Mouse (Mus musculus) urinary bladder, postnatal 14 days (tissue): Measurements from ENCODE around the gene Espnl.

Source experiments
- DNase-seq: peaks from one replicate; pipeline ENCODE4 v3.0.0; 2021; ENCODE audit warnings: low spot score

The Espnl gene

GRCm38 (mm10) chr1:91321760-91322438, at the start of gene Espnl:
Gene Espnl, plus strand, starts transcription at chr1:91322075.
- DNase-seq: no peak

DNA sequence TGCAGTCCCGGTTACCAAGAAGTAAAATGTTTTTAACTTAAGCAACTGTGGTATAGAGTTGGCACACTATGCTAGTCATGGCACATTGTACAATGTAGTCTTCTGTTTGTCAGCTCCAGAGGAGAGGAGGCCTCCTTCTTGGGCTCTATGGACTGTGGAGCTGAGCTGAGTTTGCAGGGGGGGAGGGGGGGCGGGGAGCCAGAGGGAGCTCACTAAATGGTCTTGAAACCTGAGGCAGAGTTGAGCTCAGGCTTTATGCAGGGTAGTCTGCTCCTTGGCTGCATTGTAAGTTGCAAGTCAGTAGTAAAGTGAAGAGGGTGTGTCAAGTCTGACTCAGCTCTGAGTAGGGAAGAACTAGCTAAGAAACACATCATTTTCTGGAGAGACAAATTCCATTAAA, 49.6 kb upstream of the Espnl start:
- DNase-seq: no peak

DNA sequence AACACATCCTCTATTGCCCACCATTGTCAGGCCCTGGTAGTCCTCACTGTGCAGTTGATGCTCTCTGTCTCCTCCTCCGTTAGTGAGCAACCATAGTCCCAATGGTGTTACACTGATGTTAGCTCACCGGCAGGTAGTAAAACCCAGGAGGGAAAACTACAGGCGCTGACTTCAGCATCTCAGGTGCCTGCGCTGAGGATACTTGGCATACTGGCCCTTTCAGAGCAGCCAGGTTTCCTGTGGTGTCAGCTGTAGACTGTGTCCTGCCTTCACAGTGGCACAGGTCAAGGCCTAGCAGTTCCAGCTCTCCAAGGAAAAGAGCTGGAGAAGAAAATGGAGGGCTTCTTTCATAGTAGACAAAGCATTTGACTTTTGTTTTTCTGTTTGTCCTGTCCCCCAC, 45.3 kb upstream of the Espnl start:
- DNase-seq: no peak

- no peak for DNase-seq
These were observed 44.4 kb upstream of the Espnl start for GRCm38 (mm10) chr1:91277480-91277879.

DNA sequence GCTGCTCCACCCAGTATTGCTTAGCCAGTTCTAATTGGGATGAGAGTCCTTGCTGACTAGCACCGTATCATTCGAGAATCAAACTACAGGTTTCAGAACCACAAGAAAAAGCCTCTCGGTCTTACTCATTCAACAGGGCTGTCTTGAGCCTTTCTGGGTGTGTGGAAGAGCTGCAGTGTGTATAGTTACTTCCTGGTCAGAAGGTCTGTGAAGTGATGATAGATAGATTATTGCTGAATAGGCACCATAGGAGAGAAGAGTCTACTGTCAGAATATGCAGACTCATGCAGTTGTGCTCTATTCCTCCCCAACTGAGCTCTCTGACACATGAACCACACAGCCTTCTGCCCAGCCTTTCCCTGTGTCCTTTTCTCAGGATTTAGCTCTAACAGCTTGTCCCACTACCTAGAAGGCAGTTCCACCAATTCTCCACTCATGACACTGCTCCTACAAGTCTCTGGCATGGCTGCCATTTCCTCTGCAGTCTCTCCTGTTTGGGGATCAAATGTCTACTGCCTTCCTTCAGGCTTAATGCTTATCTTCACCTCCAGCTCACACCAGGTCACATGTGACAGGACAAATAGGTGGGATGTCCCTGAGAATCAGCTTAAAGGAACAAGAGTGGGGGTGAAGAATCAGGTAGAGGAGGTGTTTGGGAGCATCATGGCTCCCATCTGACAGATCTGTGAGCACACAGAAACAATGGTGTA, 43.3 kb upstream of the Espnl start:
- no peak for DNase-seq

DNA sequence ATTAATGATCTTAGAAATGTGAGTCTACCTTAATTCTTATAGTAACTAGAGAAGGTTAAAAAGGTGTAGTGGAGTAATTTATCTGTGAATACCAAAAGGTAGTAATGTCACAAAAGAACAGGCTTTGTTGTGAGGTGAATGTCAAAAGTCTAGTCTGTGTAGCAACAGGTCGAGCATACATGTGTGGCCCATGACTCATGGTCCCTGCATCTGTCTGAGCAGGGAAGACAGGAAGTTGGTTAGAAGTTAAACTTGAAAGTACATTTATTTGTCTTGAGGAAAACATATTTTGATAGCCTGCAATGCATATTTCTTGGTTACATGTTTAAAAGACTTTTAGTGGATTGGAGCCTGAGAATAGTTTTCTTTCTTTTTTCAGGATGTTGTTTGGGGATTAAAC, 42.7 kb upstream of the Espnl start:
- peak; percentile 22 for DNase-seq

- no peak for DNase-seq
These were observed 39.3 kb upstream of the Espnl start for GRCm38 (mm10) chr1:91282582-91282981.

- no peak for DNase-seq
These were observed 32.5 kb upstream of the Espnl start for GRCm38 (mm10) chr1:91289375-91289774.

DNA sequence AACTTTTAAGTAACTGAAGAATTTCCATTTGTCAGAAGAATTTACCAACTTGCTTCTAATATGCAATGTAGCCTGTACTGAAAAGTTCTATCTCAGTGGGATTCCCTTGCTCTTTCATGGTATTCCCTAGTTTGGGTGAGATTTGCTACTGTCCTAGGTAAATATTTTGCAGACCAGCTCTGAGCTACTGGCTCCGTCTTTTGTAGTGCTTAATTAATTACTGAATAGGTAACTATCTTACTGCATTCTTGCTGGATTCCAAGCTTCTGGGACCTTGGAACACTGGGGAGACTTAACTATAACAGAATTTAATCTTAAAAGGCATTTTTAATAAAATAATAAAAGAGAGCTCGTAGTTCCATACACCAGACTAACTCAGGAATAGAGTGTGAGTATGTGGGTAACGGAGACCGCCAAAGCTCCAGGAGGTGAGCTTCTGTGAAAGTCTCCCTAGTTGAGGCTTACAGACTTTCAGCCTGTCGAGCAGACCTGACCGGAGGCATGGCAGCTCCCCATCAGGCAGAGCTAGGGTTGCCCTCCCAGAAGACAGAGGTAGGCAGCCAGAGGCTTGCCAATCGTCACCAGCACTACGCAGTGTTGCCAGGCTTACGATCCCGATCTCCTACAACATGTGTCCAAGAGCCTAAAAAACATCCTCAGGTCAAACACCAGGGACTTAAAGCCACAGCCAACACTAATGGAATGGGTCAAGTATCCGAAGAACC, 29.6 kb upstream of the Espnl start:
- DNase-seq: no peak

DNA sequence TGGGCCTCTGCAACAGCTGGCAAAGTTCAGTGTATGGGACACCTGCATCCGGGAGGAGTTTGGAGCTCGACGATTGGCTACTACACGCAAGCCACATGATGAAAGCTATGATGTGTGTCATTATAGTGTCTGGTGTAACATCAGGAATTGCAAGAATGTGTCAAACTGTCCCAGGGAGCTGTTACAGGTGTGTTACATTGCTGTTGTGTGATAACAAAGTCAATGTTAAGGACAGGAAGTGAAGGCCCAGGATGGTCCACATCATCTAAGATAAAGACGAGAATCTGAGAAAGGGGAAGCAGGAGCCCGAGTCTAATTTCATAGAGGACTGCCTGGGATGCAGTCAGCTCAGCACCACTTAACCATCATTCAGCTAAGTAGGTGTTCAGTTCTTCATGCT, 26.3 kb upstream of the Espnl start:
- no peak for DNase-seq

DNA sequence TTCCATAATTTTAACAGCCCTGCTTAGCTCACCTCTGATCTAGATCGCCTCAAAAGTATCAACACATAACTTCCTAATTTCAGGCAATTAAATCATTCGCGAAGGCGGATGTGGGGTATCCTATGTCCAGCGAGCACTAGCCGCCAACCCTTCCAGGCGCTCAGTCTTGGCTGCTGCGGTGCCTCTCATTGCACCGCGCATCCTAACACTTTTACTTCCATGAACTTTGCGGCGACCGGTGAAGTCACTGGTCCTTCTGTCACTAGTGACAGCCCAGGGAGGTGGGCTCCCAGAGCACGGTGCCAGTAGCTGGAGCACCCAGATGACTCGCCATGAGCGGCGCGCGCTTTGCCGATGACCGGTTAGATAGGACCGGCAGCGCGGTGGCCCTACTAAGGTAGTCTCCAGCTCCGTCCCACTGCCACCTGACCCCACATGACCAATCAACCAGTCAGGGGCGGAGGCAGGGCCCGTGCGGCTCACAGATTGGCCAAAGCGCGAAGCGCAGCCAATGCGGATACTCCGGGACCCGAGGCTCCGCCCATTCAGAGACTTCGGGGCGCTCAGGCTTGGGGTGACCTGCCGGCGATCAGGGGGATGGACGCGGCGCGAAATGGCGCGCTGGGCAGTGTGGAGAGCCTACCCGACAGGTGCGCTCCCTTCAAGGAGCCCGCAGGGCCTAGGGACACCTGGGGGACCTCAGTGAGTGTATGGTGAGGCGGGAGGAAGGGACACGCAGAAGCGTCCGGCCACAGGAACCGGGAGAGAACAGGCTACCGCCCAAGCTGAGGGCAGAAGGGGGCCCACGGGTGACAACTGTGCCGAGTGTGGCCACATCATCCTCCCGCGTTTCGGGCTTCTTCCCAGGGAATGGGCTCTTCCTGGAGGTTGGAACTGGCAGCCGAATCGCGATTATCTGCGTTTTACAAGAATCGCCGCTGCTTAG, 23.8 kb upstream of the Espnl start, which contains the start of gene Scly:
Gene Scly, plus strand, starts transcription at position 540 of the 946 bp plus-strand sequence.
- DNase-seq: peak; percentile 94

DNA sequence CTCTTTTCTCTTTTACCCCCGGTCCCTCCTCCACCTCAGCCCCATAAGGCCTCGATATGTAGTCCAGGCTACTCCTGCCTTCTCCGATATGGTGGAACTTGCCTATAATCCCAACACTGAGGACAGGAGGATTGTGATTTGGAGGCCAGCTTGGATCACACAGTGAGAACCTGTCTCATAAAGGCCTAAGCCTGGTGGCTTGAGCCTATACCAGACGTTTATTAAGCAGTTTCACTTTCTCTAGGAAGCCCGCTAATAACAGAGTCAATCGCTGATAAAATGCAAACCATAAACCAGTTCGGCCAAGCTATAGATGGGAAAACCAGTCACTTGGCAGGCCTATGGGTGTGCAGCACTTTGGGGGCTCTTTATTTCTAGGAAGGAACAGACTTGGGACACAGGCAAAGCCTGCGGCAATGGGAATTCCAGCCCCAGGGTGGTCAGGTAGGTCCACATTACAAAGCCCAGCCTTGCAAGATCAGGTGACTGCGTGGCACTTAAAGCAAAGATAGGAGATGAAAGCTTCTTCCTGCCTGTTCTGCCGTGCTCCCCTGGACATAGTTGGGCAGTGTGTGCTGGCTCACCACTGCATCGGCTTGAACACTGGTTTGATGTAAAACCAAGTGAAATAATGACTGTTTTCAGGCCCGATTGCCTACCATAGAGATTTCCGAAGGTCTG, 22.7 kb upstream of the Espnl start:
- no peak for DNase-seq

DNA sequence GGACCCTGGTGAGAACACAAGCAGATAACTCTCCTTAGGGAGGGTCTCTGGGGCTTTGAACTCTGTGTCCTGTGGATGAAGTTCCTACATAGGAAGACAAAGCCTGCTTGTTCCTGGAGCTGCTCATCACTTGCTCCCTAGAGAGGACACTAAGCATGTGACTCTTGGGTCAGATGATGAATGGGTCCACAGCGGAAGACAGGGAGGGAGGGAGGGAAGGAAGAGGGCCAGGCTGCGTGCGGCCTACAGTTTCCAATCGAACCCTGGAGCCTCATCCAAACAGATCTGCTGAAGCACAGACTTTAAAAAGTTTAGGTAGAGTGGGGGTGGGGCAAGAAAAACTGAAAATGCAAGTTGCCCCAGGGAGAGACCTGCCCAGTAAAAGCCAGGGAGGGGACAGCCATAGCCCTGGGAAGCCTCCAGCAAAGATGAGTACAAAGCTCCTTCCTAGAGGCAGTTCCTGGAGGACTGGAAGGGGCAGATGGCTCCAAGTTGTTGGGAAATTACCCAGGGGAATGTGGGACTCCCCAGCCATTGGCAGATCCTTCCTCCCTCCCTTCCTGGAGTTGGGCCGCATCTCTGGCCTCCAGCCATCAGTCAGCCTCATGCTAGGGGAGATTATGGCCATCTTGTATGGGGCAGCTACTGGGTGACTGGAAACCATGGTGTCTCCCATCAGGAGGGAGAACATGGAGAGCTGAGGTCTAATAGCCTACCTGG, 22.0 kb upstream of the Espnl start:
- DNase-seq: no peak

GRCm38 (mm10) chr1:91301206-91301920, 20.5 kb upstream of the Espnl start:
- DNase-seq: no peak

DNA sequence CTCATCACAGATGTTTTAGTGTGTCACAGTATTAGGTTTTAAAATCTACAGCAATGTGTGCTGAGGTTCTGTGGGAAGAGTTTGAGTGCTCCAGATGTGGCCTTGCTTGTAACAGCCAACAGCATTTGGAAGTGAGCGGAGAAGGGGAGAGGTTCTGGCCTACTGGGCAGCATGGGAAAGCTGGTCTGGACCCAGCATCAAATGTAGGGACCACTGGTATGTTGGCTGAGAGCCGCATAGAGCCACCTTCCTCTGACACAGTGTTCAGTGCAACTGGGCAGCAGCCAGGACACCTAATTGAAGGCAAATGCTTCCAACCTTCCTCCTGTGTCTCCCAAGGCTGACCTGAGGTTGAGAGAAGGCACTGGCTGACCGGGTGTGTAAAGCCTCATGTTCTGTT, 19.9 kb upstream of the Espnl start:
- no peak for DNase-seq

DNA sequence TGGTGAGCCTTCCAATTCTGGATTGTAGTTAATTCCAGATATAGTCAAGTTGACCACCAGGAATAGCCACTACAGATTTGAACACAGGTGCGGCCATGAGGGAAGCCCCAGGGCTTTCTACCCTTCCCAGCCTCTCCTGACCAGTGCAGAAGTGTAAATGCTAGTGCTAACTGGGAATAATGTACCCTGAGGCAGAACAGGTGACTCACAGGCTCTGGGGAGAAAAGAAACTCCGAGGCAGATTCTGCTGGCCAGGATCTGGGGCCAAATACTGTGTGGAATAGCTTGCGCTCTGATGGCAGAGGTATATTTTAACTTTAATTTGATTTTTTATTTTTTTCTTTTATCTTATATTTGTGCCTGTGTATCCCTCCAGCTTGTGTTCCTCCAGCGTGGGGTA, 17.3 kb upstream of the Espnl start:
- DNase-seq: no peak

GRCm38 (mm10) chr1:91309366-91310085, 12.3 kb upstream of the Espnl start:
- no peak for DNase-seq

DNA sequence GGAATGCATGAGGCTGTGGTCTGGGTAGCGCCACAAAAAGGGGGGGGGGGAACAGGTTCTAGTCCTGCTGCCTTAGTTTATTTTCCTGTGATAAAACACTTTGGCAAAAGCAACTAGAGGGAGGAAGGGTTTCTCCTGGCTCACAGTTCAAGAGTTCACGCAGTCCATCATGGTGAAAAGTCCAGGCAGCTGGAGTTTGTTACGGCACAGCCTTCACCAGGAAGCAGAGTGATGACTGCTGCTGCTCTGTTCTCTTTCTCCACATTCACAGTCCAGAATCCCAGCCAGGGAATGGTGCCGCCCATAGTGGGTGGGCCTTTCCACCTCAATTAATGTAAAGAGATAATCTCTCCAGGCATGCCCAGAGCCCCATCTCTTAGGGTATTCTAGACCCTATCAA, 9.6 kb upstream of the Espnl start:
- DNase-seq: no peak

- DNase-seq: no peak
These were observed 8.6 kb upstream of the Espnl start for GRCm38 (mm10) chr1:91313251-91313650.
